Mouse (Mus musculus) embryonic facial prominence, embryonic 14.5 days (tissue): ENCODE data around the gene Mkrn3. TPM values are rescaled to one million over a fixed set of nuclear protein-coding genes. Genes with fewer than 3 reads are reported as not detected.
A peak's percentile ranks its signal among the peaks of the same experiment; 100 is the strongest.

Source experiments
- ATAC-seq: fragments of 200-750 bp; cut with Nextera tagmentation; 2 replicates; pipeline ENCODE4 v1.8.0; 2017; ENCODE audit warnings: low read depth, moderate number of reproducible peaks, moderate TSS enrichment
- DNase-seq: peaks from one replicate; pipeline ENCODE4 v3.0.0-alpha.2; 2015; ENCODE audit warnings: low spot score
- H3K27ac ChIP-seq: fragments of 300-500 bp; sonication (generic); replicated peaks from 2 replicates; pipeline ENCODE4 v1.5.1; 2014; ENCODE audit warnings: low read depth, mild to moderate bottlenecking, low read length, moderate library complexity
- H3K27me3 ChIP-seq: fragments of 300-500 bp; sonication (generic); replicated peaks from 2 replicates; pipeline ENCODE4 v1.6.1; 2014; ENCODE audit warnings: low read length; ENCODE audit not compliant: control insufficient read depth, insufficient read depth
- H3K36me3 ChIP-seq: fragments of 300-500 bp; sonication (generic); 2 replicates; pipeline ENCODE4 v1.6.1; 2014; ENCODE audit warnings: low read length, mixed read lengths; ENCODE audit not compliant: control insufficient read depth, insufficient read depth
- H3K4me1 ChIP-seq: fragments of 300-500 bp; sonication (generic); 2 replicates; pipeline ENCODE4 v1.6.1; 2014; ENCODE audit warnings: antibody characterized with exemption, low read length; ENCODE audit not compliant: control insufficient read depth, insufficient read depth
- H3K4me2 ChIP-seq: fragments of 300-500 bp; sonication (generic); 2 replicates; pipeline ENCODE4 v1.6.1; 2014; ENCODE audit warnings: low read depth, mild to moderate bottlenecking, low read length, moderate library complexity, mixed read lengths
- H3K4me3 ChIP-seq: fragments of 300-500 bp; sonication (generic); 2 replicates; pipeline ENCODE4 v1.5.1; 2014; ENCODE audit warnings: low read depth, mild to moderate bottlenecking, low read length
- H3K9ac ChIP-seq: fragments of 300-500 bp; sonication (generic); 2 replicates; pipeline ENCODE4 v1.6.1; 2014; ENCODE audit warnings: low read depth, mild to moderate bottlenecking, low read length, moderate library complexity, mixed read lengths
- H3K9me3 ChIP-seq: fragments of 300-500 bp; sonication (generic); 2 replicates; pipeline ENCODE4 v1.6.1; 2016; ENCODE audit warnings: low read length; ENCODE audit not compliant: control insufficient read depth
- WGBS: fragments of 180-500 bp; shearing (Covaris S2); extraction: QIAGEN DNeasy Blood & Tissue Kit; methylation state at CpG from one replicate; pipeline ENCODE4 v1.1.7; 2014; 5-methylcytosine and 5-hydroxymethylcytosine counted together
- polyA plus RNA-seq: library from polyadenylated mRNA; unstranded; fragments of >200 nt; fragmentation: Nextera tagmentation; extraction: Ambion mirVana; gene quantifications from 2 replicates; pipeline ENCODE4 v1.2.1, GENCODE M21; 2014

Mkrn3 gene
- polyA plus RNA-seq, 1 experiment from 2014 or later, result 6.2 TPM

- DNase-seq (peak; percentile 9), ATAC-seq (no peak; the same call in 1 of the 2 replicates)
- Histone ChIP-seq H3K9me3 (no peaks in the 10 kb centered on the region), H3K4me3 (peak overlapping the region; percentile 21), H3K4me1 (no peaks in the 10 kb centered on the region), H3K27me3 (no peaks in the 10 kb centered on the region), H3K9ac (no peak overlapping the region), H3K4me2 (peak overlapping the region; percentile 43), H3K36me3 (no peaks in the 10 kb centered on the region), H3K27ac (no peak overlapping the region)
- 56% methylated on average over 19 of the region's 19 CpGs for WGBS
Observed at GRCm38 (mm10) chr7:62406573-62407050, 13.3 kb downstream of the Mkrn3 start.

DNA sequence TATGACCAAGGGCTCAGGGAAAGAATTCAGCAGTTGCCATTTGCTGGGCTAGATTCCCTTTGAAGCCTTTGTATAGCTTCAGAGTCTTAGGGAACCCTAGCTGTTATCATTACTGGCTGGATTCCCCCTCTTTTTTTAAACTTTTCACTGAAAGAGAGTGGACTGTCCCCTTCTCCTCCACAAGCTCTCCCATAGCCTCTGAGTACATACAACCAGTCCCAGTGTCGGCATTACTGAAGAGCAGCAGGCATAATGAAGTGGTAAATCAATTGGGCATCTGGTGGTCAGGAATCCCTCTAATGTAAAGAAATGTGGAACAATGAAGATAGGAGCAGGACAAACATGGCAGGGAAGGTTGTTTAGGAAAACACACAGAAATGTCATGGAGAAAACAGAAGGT lies 27.7 kb downstream of the Mkrn3 start:
- DNase-seq, result no peak
- no peaks in the 10 kb centered on the region for H3K27me3 ChIP-seq

GRCm38 (mm10) chr7:62388291-62388690 lies 31.6 kb downstream of the Mkrn3 start:
- no peak for ATAC-seq
- H3K4me2 ChIP-seq, result no peak overlapping the region
- H3K4me3 ChIP-seq, result no peak overlapping the region
- no peaks in the 10 kb centered on the region for H3K4me1 ChIP-seq
- H3K9ac ChIP-seq, result no peak overlapping the region
- 42% methylated on average over 4 of the region's 4 CpGs for WGBS
- no peaks in the 10 kb centered on the region for H3K9me3 ChIP-seq
- H3K36me3 ChIP-seq, result no peaks in the 10 kb centered on the region
- no peak overlapping the region for H3K27ac ChIP-seq
- no peak for DNase-seq
- H3K27me3 ChIP-seq, result no peaks in the 10 kb centered on the region

More for the DNA sequence above, 27.7 kb downstream of the Mkrn3 start:
- ATAC-seq, result no peak
- Histone ChIP-seq H3K9ac (no peak overlapping the region), H3K36me3 (no peaks in the 10 kb centered on the region), H3K9me3 (no peaks in the 10 kb centered on the region), H3K4me3 (no peak overlapping the region), H3K27ac (no peak overlapping the region), H3K4me1 (no peaks in the 10 kb centered on the region), H3K4me2 (no peak overlapping the region)
- WGBS, result 53% methylated on average over 1 of the region's 1 CpGs

- 0 out of 2 replicates have a peak, but pooled peaks have one; percentile 55 for ATAC-seq
- Histone ChIP-seq H3K9ac (no peak overlapping the region), H3K4me3 (no peak overlapping the region), H3K9me3 (peaks cover 8% of the 10 kb centered on the region; the same call in 1 of the 2 replicates), H3K4me1 (no peaks in the 10 kb centered on the region), H3K27me3 (no peaks in the 10 kb centered on the region), H3K4me2 (no peak overlapping the region), H3K36me3 (no peaks in the 10 kb centered on the region), H3K27ac (no peak overlapping the region)
- 7% methylated on average over 2 of the region's 2 CpGs for WGBS
- DNase-seq, result peak; percentile 55
Observed at GRCm38 (mm10) chr7:62382391-62382790, 37.5 kb downstream of the Mkrn3 start.

DNA sequence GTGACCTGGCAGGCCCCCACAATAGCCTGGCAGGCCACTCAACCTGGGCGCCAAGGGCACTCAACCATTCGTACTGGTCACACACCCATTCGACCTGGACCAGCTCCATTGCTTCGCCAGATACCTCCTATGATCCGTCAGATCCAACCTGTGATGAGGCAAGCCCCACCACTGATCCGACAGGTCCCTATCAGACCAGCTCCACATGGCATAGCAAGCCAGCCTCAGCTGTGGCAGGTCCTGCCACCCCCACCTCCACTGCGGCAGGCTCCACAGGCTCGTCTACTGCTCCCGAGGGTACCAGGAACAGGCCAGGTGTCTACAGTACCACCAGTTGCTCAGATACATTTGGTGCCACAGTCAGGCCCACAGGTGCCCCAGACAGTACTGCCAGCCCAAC lies 41.4 kb downstream of the Mkrn3 start:
- ATAC-seq, result no peak
- 88% methylated on average over 8 of the region's 9 CpGs for WGBS
- Histone ChIP-seq H3K9me3 (peaks cover 8% of the 10 kb centered on the region; the same call in 1 of the 2 replicates), H3K27me3 (no peaks in the 10 kb centered on the region), H3K4me3 (peak overlapping the region; percentile 52), H3K9ac (peak overlapping the region; percentile 8; the same call in 1 of the 2 replicates), H3K36me3 (no peaks in the 10 kb centered on the region), H3K27ac (no peak overlapping the region), H3K4me2 (peak overlapping the region; percentile 55; the same call in 1 of the 2 replicates), H3K4me1 (no peaks in the 10 kb centered on the region)
- no peak for DNase-seq

DNA sequence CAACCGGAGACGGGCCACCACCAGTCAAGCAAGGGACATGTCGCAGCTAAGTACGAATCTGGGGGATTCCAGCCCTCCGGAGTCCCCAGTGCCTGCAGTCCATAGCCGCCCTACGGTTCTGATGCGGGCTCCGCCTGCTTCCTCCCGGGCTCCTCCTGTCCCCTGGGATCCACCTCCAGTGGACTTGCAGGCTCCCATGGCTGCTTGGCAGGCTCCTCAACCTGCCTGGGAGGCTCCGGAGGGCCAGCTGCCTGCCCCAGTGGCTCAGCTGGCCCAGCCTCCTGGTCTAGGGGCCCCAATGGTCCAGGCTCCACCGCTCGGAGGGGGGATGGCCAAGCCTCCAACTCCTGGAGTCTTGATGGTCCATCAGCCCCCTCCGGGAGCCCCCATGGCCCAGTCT lies 42.6 kb downstream of the Mkrn3 start:
- Histone ChIP-seq H3K9me3 (peaks cover 8% of the 10 kb centered on the region; the same call in 1 of the 2 replicates), H3K9ac (peak overlapping the region; percentile 71), H3K27me3 (no peaks in the 10 kb centered on the region), H3K4me2 (peak overlapping the region; percentile 55), H3K36me3 (no peaks in the 10 kb centered on the region), H3K27ac (peak overlapping the region; percentile 55; the same call in 1 of the 2 replicates), H3K4me1 (no peaks in the 10 kb centered on the region), H3K4me3 (peak overlapping the region; percentile 52)
- DNase-seq (peak; percentile 15), ATAC-seq (peak; percentile 54)
- 28% methylated on average over 11 of the region's 14 CpGs for WGBS

DNA sequence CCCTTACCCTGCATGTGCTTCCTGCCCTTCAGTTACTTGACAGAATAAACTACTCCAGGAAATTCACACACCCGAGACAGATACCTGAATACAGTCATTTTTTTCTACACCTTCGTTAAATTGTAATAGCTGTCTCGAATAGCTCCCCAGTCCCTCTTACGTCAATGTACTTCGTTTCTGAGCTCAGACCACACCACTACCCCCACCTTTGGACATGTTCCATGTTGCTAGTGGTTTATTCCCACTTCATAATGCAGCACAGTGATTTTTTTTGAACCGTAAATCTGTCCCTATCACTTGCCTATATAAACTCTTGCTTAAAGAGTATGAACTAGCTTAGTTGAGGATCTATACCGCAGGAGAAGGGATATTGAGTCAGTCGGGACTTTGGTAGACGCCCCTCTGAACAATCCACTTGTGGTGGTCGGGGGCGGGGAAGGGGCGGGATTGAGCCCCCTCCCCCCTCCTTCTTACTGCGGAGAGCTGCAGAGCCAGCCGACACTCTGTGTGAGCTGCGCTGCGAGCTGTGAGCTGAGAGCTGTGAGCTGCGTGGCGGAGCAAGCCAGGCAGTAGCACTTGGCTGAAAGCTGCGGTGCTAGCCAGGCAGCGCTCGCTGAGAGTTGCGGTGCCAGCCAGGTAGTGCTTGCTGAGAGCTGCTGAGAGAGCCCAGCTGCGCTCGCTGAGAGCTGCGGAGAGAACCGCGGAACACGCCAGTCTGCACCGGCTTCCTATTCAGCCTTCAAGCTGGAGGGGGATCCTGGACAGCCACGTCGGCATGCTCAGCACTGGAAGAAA lies 43.2 kb downstream of the Mkrn3 start, which contains the start of gene Magel2:
Gene Magel2, plus strand, starts transcription at position 501 of the 795 bp plus-strand sequence.
- Histone ChIP-seq H3K4me2 (peak within 1 kb of the TSS; percentile 55), H3K4me3 (peak within 1 kb of the TSS; percentile 52), H3K27me3 (no peaks in the 10 kb centered on the region), H3K4me1 (no peaks in the 10 kb centered on the region), H3K9me3 (peaks cover 8% of the 10 kb centered on the region; the same call in 1 of the 2 replicates), H3K27ac (peak within 1 kb of the TSS; percentile 55), H3K9ac (peak within 1 kb of the TSS; percentile 71), H3K36me3 (no peaks in the 10 kb centered on the region)
- WGBS, result 18% methylated on average over 31 of the region's 31 CpGs
- ATAC-seq (peak; percentile 95), DNase-seq (peak; percentile 85)

- ATAC-seq (no peak), DNase-seq (peak; percentile 45)
- Histone ChIP-seq H3K4me3 (no peak overlapping the region), H3K9ac (no peak overlapping the region), H3K4me1 (no peaks in the 10 kb centered on the region), H3K4me2 (no peak overlapping the region), H3K9me3 (peaks cover 8% of the 10 kb centered on the region; the same call in 1 of the 2 replicates), H3K27ac (no peak overlapping the region), H3K36me3 (no peaks in the 10 kb centered on the region), H3K27me3 (no peaks in the 10 kb centered on the region)
- WGBS, result 26% methylated on average over 4 of the region's 4 CpGs
Observed at GRCm38 (mm10) chr7:62375658-62376057, 44.3 kb downstream of the Mkrn3 start.
